Mouse (Mus musculus) heart, adult 2 months (tissue): ENCODE measurements at regions not wholly inside any gene's neighbourhood (a gene's known extent, or its start where the extent isn't known, plus 50 kb on each side); places are given as distances from the start of the nearest gene placed in this dataset.

Source experiments
- DNase-seq, 2 experiments: peaks; one replicate each; pipeline ENCODE4 v3.0.0; 2021
- H3K27ac ChIP-seq: fragments of 200-600 bp; 2 replicates; pipeline ENCODE4 v1.8.1; 2022
- H3K27me3 ChIP-seq: fragments of 200-500 bp; 2 replicates; pipeline ENCODE4 v1.6.1; 2012; ENCODE audit warnings: mild to moderate bottlenecking, low read length, inconsistent platforms, mixed read lengths; ENCODE audit not compliant: control insufficient read depth, insufficient read depth
- H3K36me3 ChIP-seq: fragments of 200-500 bp; 2 replicates; pipeline ENCODE4 v1.6.1; 2012; ENCODE audit warnings: low read length, inconsistent platforms; ENCODE audit not compliant: control insufficient read depth, insufficient read depth
- H3K4me1 ChIP-seq: fragments of 200-500 bp; 2 replicates; pipeline ENCODE4 v1.6.1; 2011; ENCODE audit warnings: low read length; ENCODE audit not compliant: control insufficient read depth, insufficient read depth
- H3K4me3 ChIP-seq: fragments of 200-600 bp; 2 replicates; pipeline ENCODE4 v1.8.1; 2022
- H3K79me2 ChIP-seq: fragments of 200-500 bp; replicated peaks from 2 replicates; pipeline ENCODE4 v1.6.1; 2012; ENCODE audit warnings: mild to moderate bottlenecking, inconsistent platforms, low read length, moderate library complexity, mixed read lengths; ENCODE audit not compliant: control insufficient read depth, insufficient read depth
- H3K9ac ChIP-seq: fragments of 200-500 bp; 2 replicates; pipeline ENCODE4 v1.6.1; 2012; ENCODE audit warnings: low read depth, mild to moderate bottlenecking, control low read depth, inconsistent platforms, low read length, mixed read lengths
- CTCF ChIP-seq: fragments of 200-600 bp; IDR thresholded peaks from 2 replicates; pipeline ENCODE4 v1.8.1; 2022; ENCODE audit warnings: antibody characterized with exemption, mild to moderate bottlenecking, moderate library complexity
- EP300 ChIP-seq: fragments of 200-500 bp; IDR thresholded peaks from 2 replicates; pipeline ENCODE4 v1.6.1; 2011; ENCODE audit warnings: low read depth, low read length, control low read depth; ENCODE audit not compliant: insufficient read depth
- POLR2A ChIP-seq: fragments of 200-500 bp; IDR thresholded peaks from 2 replicates; pipeline ENCODE4 v1.6.1; 2011; ENCODE audit warnings: mild to moderate bottlenecking, low read depth, low read length, control low read depth; ENCODE audit not compliant: insufficient read depth
- WGBS: fragments of 180-500 bp; shearing (Covaris S2); methylation state at CpG from one replicate; pipeline ENCODE4 v1.1.7; 2018; 5-methylcytosine and 5-hydroxymethylcytosine counted together
- intact Hi-C: fragments of 180-260 bp; cut with DNase I; formaldehyde crosslinking; loops from one replicate; pipeline ENCODE4 v1.15.1; 2025

DNA sequence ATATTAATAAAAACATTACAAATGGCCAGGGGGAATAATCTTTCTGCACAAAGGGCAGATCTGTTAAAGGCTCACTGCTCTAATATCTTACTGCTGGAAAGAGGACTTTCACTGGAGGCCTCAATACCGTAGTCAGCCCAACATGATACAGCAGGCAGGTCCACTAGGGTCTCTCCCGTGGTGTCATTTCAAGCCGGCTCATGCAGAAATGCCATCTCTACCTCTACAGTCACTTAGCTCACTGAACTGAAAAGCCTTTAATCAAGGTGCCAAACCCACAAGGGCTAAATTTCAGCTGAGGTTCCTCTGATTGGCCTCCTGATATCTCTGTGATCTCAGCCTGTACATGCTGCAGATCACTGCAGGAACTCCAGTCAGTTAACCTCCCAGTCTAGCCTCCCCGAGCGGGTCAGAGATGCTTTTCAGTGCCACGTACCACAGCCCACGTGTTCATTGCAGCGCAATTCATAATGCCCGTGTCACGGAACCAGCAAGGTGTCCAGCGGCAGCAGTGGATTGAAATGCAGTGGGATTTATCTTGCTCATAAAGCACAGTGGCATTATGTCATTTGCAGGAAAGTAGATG lies 90.4 kb upstream of the Lsm6 start:
- 0 out of 2 replicates have a peak, but pooled peaks cover 2% of the 10 kb centered on the region for H3K27me3 ChIP-seq
- TF ChIP-seq POLR2A (no peak), EP300 (no peak), CTCF (no peak)
- intact Hi-C loops, result no loop called here

DNA sequence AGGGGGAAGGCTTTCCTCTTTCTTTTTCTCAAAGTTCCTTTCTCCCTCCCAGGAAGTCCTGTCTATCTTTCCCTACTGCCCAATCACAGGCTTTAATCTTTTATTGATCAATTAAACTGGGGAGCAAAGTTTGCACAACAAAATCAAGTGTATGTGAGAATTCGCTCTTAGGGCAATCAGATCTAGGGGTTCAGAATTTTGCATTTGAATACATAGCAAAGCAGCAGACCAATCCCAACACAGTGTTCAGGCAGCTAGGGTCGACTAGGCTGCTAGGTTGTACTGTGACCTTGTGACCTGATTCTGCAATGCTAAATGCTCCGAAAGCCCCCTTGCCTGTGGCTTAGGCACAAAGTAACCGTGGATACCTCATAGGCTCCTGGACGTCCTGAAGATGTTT lies 91.5 kb upstream of the Lsm6 start:
- WGBS, result 71% methylated on average over 5 of the region's 5 CpGs
- Histone ChIP-seq H3K36me3 (no peaks in the 10 kb centered on the region), H3K4me1 (no peaks in the 10 kb centered on the region), H3K27me3 (0 out of 2 replicates have a peak, but pooled peaks cover 2% of the 10 kb centered on the region), H3K79me2 (no peaks in the 10 kb centered on the region), H3K4me3 (no peak overlapping the region), H3K9ac (no peak overlapping the region), H3K27ac (no peak overlapping the region)
- intact Hi-C loops, result no loop called here
- no peak for TF ChIP-seq CTCF
- no peak for TF ChIP-seq EP300
- no peak for TF ChIP-seq POLR2A
- DNase-seq, result no peak

More for the DNA sequence above, 90.4 kb upstream of the Lsm6 start:
- no peaks in the 10 kb centered on the region for H3K79me2 ChIP-seq
- no peak for DNase-seq
- no peak overlapping the region for H3K27ac ChIP-seq
- H3K9ac ChIP-seq, result no peak overlapping the region
- H3K4me3 ChIP-seq, result no peak overlapping the region
- no peaks in the 10 kb centered on the region for H3K4me1 ChIP-seq
- H3K36me3 ChIP-seq, result no peaks in the 10 kb centered on the region
- WGBS, result 94% methylated on average over 11 of the region's 11 CpGs

DNA sequence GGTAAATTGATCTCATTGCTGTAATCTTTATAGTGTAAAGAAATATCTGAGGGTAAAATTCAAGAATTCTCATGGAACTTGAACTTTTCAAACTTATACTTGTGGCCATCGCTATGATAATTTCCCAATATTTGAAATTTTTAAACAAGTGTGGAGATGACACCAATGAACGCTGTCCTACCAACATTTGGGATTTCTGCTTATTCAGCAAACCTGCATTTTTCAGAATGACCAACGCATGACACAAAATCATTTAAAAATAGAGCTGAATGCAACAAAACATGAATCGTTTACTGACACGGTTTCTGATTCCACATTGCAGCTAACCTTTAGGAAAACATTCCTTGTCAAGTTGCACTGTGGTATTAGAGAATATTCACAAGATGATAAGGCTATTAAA lies 92.9 kb upstream of the Lsm6 start:
- Histone ChIP-seq H3K9ac (no peak overlapping the region), H3K4me3 (no peak overlapping the region), H3K4me1 (no peaks in the 10 kb centered on the region), H3K27ac (no peak overlapping the region), H3K79me2 (no peaks in the 10 kb centered on the region), H3K27me3 (0 out of 2 replicates have a peak, but pooled peaks cover 2% of the 10 kb centered on the region), H3K36me3 (no peaks in the 10 kb centered on the region)
- DNase-seq, result no peak
- intact Hi-C loops, result no loop called here
- 93% methylated on average over 5 of the region's 5 CpGs for WGBS
- TF ChIP-seq CTCF (no peak), EP300 (no peak), POLR2A (no peak)

DNA sequence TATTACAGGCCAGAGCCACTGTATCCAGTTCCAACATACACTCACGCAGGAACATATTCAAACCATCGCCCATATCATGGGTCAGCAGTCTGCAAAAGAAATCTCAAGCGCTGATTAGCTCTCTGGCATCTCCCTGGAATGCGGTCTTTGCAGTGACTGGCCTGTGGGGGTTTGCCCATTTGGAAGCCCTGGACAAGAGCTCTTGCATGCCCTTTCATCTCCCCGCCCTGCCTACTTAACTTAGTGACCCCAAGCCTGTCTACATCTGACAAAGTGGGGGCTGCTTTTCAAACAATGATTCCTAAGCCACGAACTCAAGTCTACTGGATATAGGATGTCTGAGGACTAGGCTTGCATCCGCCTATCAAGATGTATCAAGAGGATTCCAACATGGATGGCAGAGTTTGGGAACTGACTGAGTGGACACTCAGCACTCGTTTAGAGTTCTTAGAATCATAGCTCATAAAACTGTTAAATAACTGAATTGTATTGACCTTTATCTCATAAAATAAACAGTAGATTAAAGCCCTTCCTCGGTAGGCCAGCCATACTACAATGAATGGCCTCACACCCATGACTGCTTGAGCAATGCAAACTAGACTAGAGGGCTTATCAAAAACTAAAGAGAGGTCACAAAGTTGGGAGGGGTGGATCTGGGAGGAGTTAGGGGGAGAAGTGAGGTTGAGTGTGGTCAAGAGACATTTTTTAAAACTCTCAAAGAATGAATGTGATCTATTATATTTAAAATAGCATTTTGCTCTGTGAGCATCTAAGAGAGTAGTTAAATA lies 97.4 kb upstream of the Zfp827 start:
- H3K36me3 ChIP-seq, result no peaks in the 10 kb centered on the region
- 78% methylated on average over 9 of the region's 9 CpGs for WGBS
- H3K9ac ChIP-seq, result no peak overlapping the region
- no peaks in the 10 kb centered on the region for H3K27me3 ChIP-seq
- H3K79me2 ChIP-seq, result no peaks in the 10 kb centered on the region
- H3K4me3 ChIP-seq, result no peak overlapping the region
- H3K4me1 ChIP-seq, result no peaks in the 10 kb centered on the region
- TF ChIP-seq POLR2A (no peak), CTCF (no peak), EP300 (no peak)
- no peak overlapping the region for H3K27ac ChIP-seq
- no peak for DNase-seq
- intact Hi-C loops, result no loop called here

DNA sequence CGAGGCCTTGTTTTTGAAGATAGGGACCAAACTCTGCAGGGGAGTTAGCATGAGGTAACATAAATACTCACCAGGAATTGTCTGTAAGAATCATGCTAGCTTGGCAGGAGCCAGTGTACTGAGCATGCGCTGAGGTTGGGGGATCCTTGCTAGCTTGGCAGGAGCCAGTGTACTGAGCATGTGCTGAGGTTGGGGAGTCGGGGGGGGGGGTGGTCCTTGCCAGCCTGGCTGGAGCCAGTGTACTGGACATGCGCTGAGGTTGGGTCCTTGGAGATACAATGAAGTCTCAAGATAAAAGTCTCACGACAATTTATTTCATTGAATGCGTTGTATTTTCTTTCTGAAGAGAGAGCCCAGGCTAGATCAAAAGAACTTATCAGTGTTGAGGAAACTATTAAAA lies 96.2 kb upstream of the Zfp827 start:
- Histone ChIP-seq H3K27me3 (no peaks in the 10 kb centered on the region), H3K79me2 (no peaks in the 10 kb centered on the region), H3K36me3 (no peaks in the 10 kb centered on the region), H3K4me1 (no peaks in the 10 kb centered on the region), H3K9ac (no peak overlapping the region), H3K27ac (no peak overlapping the region), H3K4me3 (no peak overlapping the region)
- 73% methylated on average over 6 of the region's 6 CpGs for WGBS
- TF ChIP-seq EP300 (no peak), POLR2A (no peak), CTCF (no peak)
- intact Hi-C loops, result no loop called here
- DNase-seq, result no peak

DNA sequence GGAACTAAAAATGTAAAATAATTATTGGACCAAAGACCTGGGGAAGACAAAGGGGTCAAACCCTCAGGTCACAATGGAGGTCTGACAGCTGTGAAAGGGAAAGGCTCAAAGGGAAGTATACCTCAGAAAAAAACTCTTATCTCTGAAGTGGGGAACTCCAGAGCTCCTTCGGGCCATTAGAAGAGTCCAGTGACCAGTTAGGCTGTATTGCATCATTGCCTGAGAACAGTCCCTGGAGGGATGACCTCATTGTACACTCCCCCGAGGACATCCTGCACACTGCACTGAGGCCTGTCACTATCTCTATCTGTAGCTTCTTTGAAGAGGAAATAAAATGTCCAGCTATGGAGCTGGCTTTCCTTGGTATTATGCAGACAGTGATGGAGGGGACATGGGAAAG lies 88.2 kb upstream of the Zfp827 start:
- WGBS, result 7% methylated on average over 2 of the region's 2 CpGs
- Histone ChIP-seq H3K4me3 (no peak overlapping the region), H3K27ac (no peak overlapping the region), H3K9ac (no peak overlapping the region), H3K27me3 (no peaks in the 10 kb centered on the region), H3K36me3 (no peaks in the 10 kb centered on the region), H3K4me1 (no peaks in the 10 kb centered on the region), H3K79me2 (no peaks in the 10 kb centered on the region)
- TF ChIP-seq CTCF, result no peak
- no peak for TF ChIP-seq EP300
- TF ChIP-seq POLR2A, result no peak
- intact Hi-C loops, result no loop called here
- no peak for DNase-seq
